ENCODE assay signal across 18 mouse cellular contexts in genomic region chr5:4020018-4020417, GRCm38 (mm10).
DNase-seq lines count a peak whose midpoint lies in the region; ATAC-seq and TF ChIP-seq lines count a peak whose summit lies in the region.
"Had no signal": no experiment of that assay in that cellular context is flagged by ENCODE, and none has a peak within 500 bp of the region (broad histone marks: within the 10 kb centered on the region; RNA-seq: fewer than 3 reads in every experiment).

No protein-coding gene starts in this region.

- no peaks in the 10 kb centered on the region; the same call in 1 of the 2 replicates for H3K4me1 ChIP-seq in liver, postnatal 0 days (ENCODE audit: insufficient read depth)
- no peaks in the 10 kb centered on the region for H3K4me1 ChIP-seq in liver, embryonic 12.5 days
- H3K4me1 ChIP-seq in intestine, embryonic 16.5 days (ENCODE audit: control insufficient read depth, insufficient read depth, low read length) = peaks cover 19% of the 10 kb centered on the region
- H3K4me1 ChIP-seq in small intestine, adult 2 months (ENCODE audit: control insufficient read depth, insufficient read depth, insufficient read length, low read length) = peaks cover 28% of the 10 kb centered on the region
- H3K4me1 ChIP-seq: forebrain, embryonic 10.5 days; hindbrain, embryonic 15.5 days had no signal

- peak overlapping the region; percentile 57; the same call in 1 of the 2 replicates for H3K27ac ChIP-seq in liver, postnatal 0 days (ENCODE audit: low read depth)
- H3K27ac ChIP-seq in liver, embryonic 12.5 days = no peak overlapping the region
- H3K27ac ChIP-seq in intestine, embryonic 16.5 days (ENCODE audit: low read length) = peak overlapping the region; percentile 46; the same call in 1 of the 2 replicates
- H3K27ac ChIP-seq in small intestine, adult 2 months (ENCODE audit: insufficient read depth, low read depth, low read length) = peak overlapping the region; percentile 91
- H3K27ac ChIP-seq: embryonic facial prominence, embryonic 10.5 days; forebrain, embryonic 10.5 days; heart, embryonic 13.5 days; hindbrain, embryonic 15.5 days had no signal

- no peak for TF ChIP-seq EP300 in liver, postnatal 0 days (IDR thresholded peaks at IDR 0.05; ENCODE audit: low read depth)

- 79% methylated on average over 1 of the region's 1 CpGs for WGBS in liver, postnatal 0 days (ENCODE audit: insufficient replicate concordance)
- 65% methylated on average over 1 of the region's 1 CpGs for WGBS in liver, embryonic 12.5 days (ENCODE audit: insufficient replicate concordance)
- WGBS in intestine, embryonic 16.5 days = 46% methylated on average over 1 of the region's 1 CpGs
- 24% methylated on average over 1 of the region's 1 CpGs for WGBS in small intestine, adult 2 months

- TF ChIP-seq CTCF in liver, postnatal 0 days (IDR thresholded peaks at IDR 0.05; ENCODE audit: low read depth) = no peak
- TF ChIP-seq CTCF in small intestine, adult 2 months (IDR thresholded peaks at IDR 0.05; ENCODE audit: extremely low read depth, insufficient read length, insufficient replicate concordance, low read depth, low read length) = no peak

- no peak for ATAC-seq in liver, postnatal 0 days
- ATAC-seq in liver, embryonic 12.5 days = no peak
- peak; percentile 32; the same call in 1 of the 2 replicates for ATAC-seq in intestine, embryonic 16.5 days
- ATAC-seq in activated CD4-positive, CD25-positive, alpha-beta regulatory T cell, adult 4 months = no peak
- ATAC-seq: forebrain, embryonic 14.5 days had no signal

- DNase-seq in liver, postnatal 0 days = no peak
- DNase-seq in ovary, postnatal 10 days (ENCODE audit: low spot score) = no peak
- DNase-seq: adrenal gland, postnatal 10 days; cerebellum, adult 18-20 months; cerebellum, postnatal 10 days; gastrocnemius, postnatal 36 days; heart, adult 11 months; heart, postnatal 36 days had no signal

- no peak overlapping the region for H3K9ac ChIP-seq in liver, postnatal 0 days (replicated peaks)
- H3K9ac ChIP-seq in liver, embryonic 12.5 days = no peak overlapping the region
- H3K9ac ChIP-seq in intestine, embryonic 16.5 days (ENCODE audit: low read depth, low read length) = no peak overlapping the region
- H3K9ac ChIP-seq: heart, embryonic 13.5 days; hindbrain, embryonic 15.5 days had no signal

- no peak overlapping the region for H3K4me2 ChIP-seq in liver, postnatal 0 days (ENCODE audit: low read depth, low read length)
- H3K4me2 ChIP-seq in liver, embryonic 12.5 days = no peak overlapping the region
- no peak overlapping the region for H3K4me2 ChIP-seq in intestine, embryonic 16.5 days (ENCODE audit: low read depth, low read length)
- H3K4me2 ChIP-seq: heart, embryonic 13.5 days; hindbrain, embryonic 15.5 days had no signal

- H3K27me3 ChIP-seq in liver, postnatal 0 days (ENCODE audit: insufficient read depth, low read length) = no peaks in the 10 kb centered on the region
- H3K27me3 ChIP-seq in liver, embryonic 12.5 days (replicated peaks) = no peaks in the 10 kb centered on the region
- H3K27me3 ChIP-seq in intestine, embryonic 16.5 days (replicated peaks; ENCODE audit: control insufficient read depth, insufficient read depth, low read length) = no peaks in the 10 kb centered on the region
- no peaks in the 10 kb centered on the region for H3K27me3 ChIP-seq in small intestine, adult 2 months (ENCODE audit: control insufficient read depth, insufficient read depth, low read length)
- H3K27me3 ChIP-seq: heart, embryonic 13.5 days; hindbrain, embryonic 15.5 days had no signal

- no peak for TF ChIP-seq POLR2A in small intestine, adult 2 months (IDR thresholded peaks at IDR 0.05; ENCODE audit: low read depth, low read length)

- no peak overlapping the region for H3K4me3 ChIP-seq in liver, postnatal 0 days (ENCODE audit: low read depth, low read length)
- H3K4me3 ChIP-seq in liver, embryonic 12.5 days = no peak overlapping the region
- no peak overlapping the region for H3K4me3 ChIP-seq in intestine, embryonic 16.5 days (ENCODE audit: low read length)
- no peak overlapping the region for H3K4me3 ChIP-seq in small intestine, adult 2 months (ENCODE audit: low read depth, low read length)
- H3K4me3 ChIP-seq: embryonic facial prominence, embryonic 10.5 days; erythroblast, embryonic 14.5 days; forebrain, embryonic 10.5 days; heart, embryonic 13.5 days; hindbrain, embryonic 15.5 days had no signal

- no peaks in the 10 kb centered on the region for H3K9me3 ChIP-seq in liver, postnatal 0 days (ENCODE audit: low read length)
- no peaks in the 10 kb centered on the region for H3K9me3 ChIP-seq in liver, embryonic 12.5 days (replicated peaks)
- no peaks in the 10 kb centered on the region for H3K9me3 ChIP-seq in intestine, embryonic 16.5 days (ENCODE audit: control insufficient read depth, low read length)
- H3K9me3 ChIP-seq: embryonic facial prominence, embryonic 10.5 days; forebrain, embryonic 10.5 days; heart, embryonic 13.5 days; hindbrain, embryonic 15.5 days had no signal

- H3K36me3 ChIP-seq in liver, postnatal 0 days (replicated peaks; ENCODE audit: insufficient read depth, low read length) = peaks cover 5% of the 10 kb centered on the region; the same call in 1 of the 2 replicates
- peaks cover 34% of the 10 kb centered on the region for H3K36me3 ChIP-seq in liver, embryonic 12.5 days
- H3K36me3 ChIP-seq in intestine, embryonic 16.5 days (ENCODE audit: control insufficient read depth, insufficient read depth, low read length) = no peaks in the 10 kb centered on the region
- H3K36me3 ChIP-seq in small intestine, adult 2 months (ENCODE audit: control insufficient read depth, insufficient read depth, low read length) = peaks cover 9% of the 10 kb centered on the region
